Mouse (Mus musculus) layer of hippocampus, adult 18-20 months (tissue): ENCODE results near the gene Pou2f1. TPM values are rescaled to one million over a fixed set of nuclear protein-coding genes. Genes with fewer than 3 reads are reported as not detected.

Experiments used
- total RNA-seq, 2 experiments: library from RNA; stranded (reverse); gene quantifications; 2 replicates each; pipeline ENCODE4 v1.2.3; 2021

The Pou2f1 gene
- total RNA-seq, 2 experiments from 2014 or later = 14.6 to 18.0 TPM

Other genes with a start within 250 kb of the Pou2f1 start
- 10 to 100 TPM; 25.6 to 28.8 TPM for gene Creg1, start 238.9 kb downstream of the Pou2f1 start, total RNA-seq
- not detected for gene Cd247, start 214.0 kb downstream of the Pou2f1 start, total RNA-seq
- under 1 TPM; 0.08 to 0.15 TPM for gene Dusp27, start 125.2 kb upstream of the Pou2f1 start, total RNA-seq
- not detected for gene Gpa33, start 127.6 kb upstream of the Pou2f1 start, total RNA-seq
- gene Mael, start 236.1 kb upstream of the Pou2f1 start, total RNA-seq = not detected